Mouse (Mus musculus) midbrain, embryonic 14.5 days (tissue): Measurements from ENCODE around the gene Lrp6. TPM values are rescaled to one million over a fixed set of nuclear protein-coding genes. Genes with fewer than 3 reads are reported as not detected.

ENCODE experiments used
- ATAC-seq: fragments of 200-750 bp; cut with Nextera tagmentation; 2 replicates; pipeline ENCODE4 v1.8.0; 2017; ENCODE audit warnings: moderate number of reproducible peaks, moderate library complexity; ENCODE audit not compliant: low FRiP score, low TSS enrichment
- DNase-seq: peaks from one replicate; pipeline ENCODE4 v3.0.0-alpha.2; 2015
- H3K27ac ChIP-seq: fragments of 300-500 bp; sonication (generic); replicated peaks from 2 replicates; pipeline ENCODE4 v1.5.1; 2014; ENCODE audit warnings: mild to moderate bottlenecking, low read depth, low read length, moderate library complexity
- H3K27me3 ChIP-seq: fragments of 300-500 bp; sonication (generic); 2 replicates; pipeline ENCODE4 v1.6.1; 2014; ENCODE audit warnings: low read length, control low read depth, mixed read lengths; ENCODE audit not compliant: control insufficient read depth, insufficient read depth
- H3K36me3 ChIP-seq: fragments of 300-500 bp; sonication (generic); 2 replicates; pipeline ENCODE4 v1.6.1; 2014; ENCODE audit warnings: low read length, control low read depth; ENCODE audit not compliant: control insufficient read depth, insufficient read depth
- H3K4me1 ChIP-seq: fragments of 300-500 bp; sonication (generic); 2 replicates; pipeline ENCODE4 v1.6.1; 2014; ENCODE audit warnings: mild to moderate bottlenecking, antibody characterized with exemption, low read length, control low read depth; ENCODE audit not compliant: control insufficient read depth, insufficient read depth
- H3K4me2 ChIP-seq: fragments of 300-500 bp; sonication (generic); 2 replicates; pipeline ENCODE4 v1.6.1; 2014; ENCODE audit warnings: mild to moderate bottlenecking, low read length, moderate library complexity
- H3K4me3 ChIP-seq: fragments of 300-500 bp; sonication (generic); replicated peaks from 2 replicates; pipeline ENCODE4 v1.5.1; 2014; ENCODE audit warnings: low read depth, low read length
- H3K9ac ChIP-seq: fragments of 300-500 bp; sonication (generic); replicated peaks from 2 replicates; pipeline ENCODE4 v1.6.1; 2014; ENCODE audit warnings: mild to moderate bottlenecking, low read length, moderate library complexity
- H3K9me3 ChIP-seq: fragments of 300-500 bp; sonication (generic); 2 replicates; pipeline ENCODE4 v1.6.1; 2016; ENCODE audit warnings: low read length, control low read depth, mixed read lengths; ENCODE audit not compliant: control insufficient read depth
- WGBS: fragments of 180-500 bp; shearing (Covaris S2); extraction: QIAGEN DNeasy Blood & Tissue Kit; methylation state at CpG from one replicate; pipeline ENCODE4 v1.1.7; 2014; 5-methylcytosine and 5-hydroxymethylcytosine counted together
- polyA plus RNA-seq: library from polyadenylated mRNA; unstranded; fragments of >200 nt; fragmentation: Nextera tagmentation; extraction: Ambion mirVana; gene quantifications from 2 replicates; pipeline ENCODE4 v1.2.1, GENCODE M21; 2014

The Lrp6 gene
- polyA plus RNA-seq, 1 experiment from 2014 or later, result 26.8 TPM

DNA sequence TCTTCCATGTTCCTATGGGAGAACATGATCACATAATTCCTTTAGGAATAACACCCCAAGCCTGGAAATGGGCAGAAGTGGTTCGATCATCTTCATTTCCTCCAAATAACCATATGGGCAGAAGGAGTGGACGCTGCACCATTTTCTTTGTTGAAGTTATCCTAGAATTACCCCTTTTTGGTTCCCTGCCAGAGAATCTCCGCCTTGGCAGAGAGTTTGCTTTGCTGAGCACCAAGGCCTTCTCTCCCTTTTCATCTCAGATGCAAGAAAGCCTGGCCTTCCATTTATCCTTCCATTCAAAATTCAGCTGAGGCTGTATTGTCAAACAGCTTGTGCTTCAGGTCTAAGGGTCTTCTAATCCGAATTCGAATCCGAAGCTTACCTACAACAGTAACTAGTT is 144.8 kb downstream of the Lrp6 start:
- no peaks in the 10 kb centered on the region for H3K9me3 ChIP-seq

DNA sequence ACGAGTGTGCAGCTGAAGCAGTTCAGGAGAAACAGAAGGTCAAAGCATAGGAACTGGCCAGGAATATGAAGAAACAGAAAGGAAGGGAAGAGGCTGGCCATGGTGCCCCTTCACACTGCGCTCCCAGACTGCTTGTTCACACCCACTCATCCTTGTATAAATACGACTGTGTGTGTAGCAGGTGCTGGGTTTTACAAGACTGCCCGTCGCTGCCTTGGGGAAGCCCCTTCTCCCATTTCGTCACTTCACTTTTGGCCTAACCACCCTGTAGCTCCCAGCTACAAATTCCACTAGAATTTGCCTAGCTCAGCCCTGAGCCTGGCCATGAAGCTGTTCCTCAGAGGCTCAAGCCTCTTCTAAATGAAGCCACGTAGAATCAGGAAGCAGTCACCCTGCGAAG is 146.4 kb downstream of the Lrp6 start:
- DNase-seq, result no peak
- WGBS, result 89% methylated on average over 8 of the region's 8 CpGs

More for the DNA sequence above, 144.8 kb downstream of the Lrp6 start:
- WGBS, result 88% methylated on average over 6 of the region's 6 CpGs
- peak; percentile 14 for DNase-seq
- ATAC-seq, result no peak
- no peak overlapping the region for H3K27ac ChIP-seq
- no peaks in the 10 kb centered on the region for H3K27me3 ChIP-seq
- no peak overlapping the region for H3K9ac ChIP-seq
- H3K4me2 ChIP-seq, result no peak overlapping the region
- no peaks in the 10 kb centered on the region for H3K4me1 ChIP-seq
- H3K4me3 ChIP-seq, result no peak overlapping the region
- no peaks in the 10 kb centered on the region for H3K36me3 ChIP-seq

DNA sequence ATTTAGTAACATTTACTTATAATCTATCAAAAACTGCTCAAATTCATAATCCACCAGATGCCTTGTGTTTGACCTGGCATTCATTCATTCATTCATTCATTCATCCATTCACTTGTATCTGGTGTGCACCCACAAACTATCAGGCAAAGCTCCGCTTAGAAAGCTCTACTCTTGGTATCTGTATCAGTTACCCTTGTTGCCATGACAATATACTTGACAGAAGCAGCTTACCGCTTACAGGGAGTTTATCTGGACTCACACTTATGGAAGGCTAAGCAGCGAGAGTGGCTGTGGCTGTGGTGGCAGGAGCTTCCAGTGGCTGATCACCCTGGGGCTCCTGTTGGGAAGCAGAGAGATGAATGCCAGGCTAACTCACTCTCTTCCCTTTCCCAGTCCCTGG is 148.9 kb downstream of the Lrp6 start:
- H3K4me2 ChIP-seq, result no peak overlapping the region
- WGBS, result 72% methylated on average over 3 of the region's 3 CpGs
- no peak overlapping the region for H3K4me3 ChIP-seq
- no peaks in the 10 kb centered on the region for H3K36me3 ChIP-seq
- DNase-seq, result peak; percentile 13
- H3K27ac ChIP-seq, result no peak overlapping the region
- no peaks in the 10 kb centered on the region for H3K27me3 ChIP-seq
- H3K4me1 ChIP-seq, result no peaks in the 10 kb centered on the region
- no peak overlapping the region for H3K9ac ChIP-seq
- no peaks in the 10 kb centered on the region for H3K9me3 ChIP-seq
- ATAC-seq, result no peak

More for the DNA sequence above, 146.4 kb downstream of the Lrp6 start:
- Histone ChIP-seq H3K4me2 (no peak overlapping the region), H3K4me3 (no peak overlapping the region), H3K27me3 (no peaks in the 10 kb centered on the region), H3K27ac (no peak overlapping the region), H3K9me3 (no peaks in the 10 kb centered on the region), H3K36me3 (no peaks in the 10 kb centered on the region), H3K9ac (no peak overlapping the region), H3K4me1 (no peaks in the 10 kb centered on the region)
- no peak for ATAC-seq

DNA sequence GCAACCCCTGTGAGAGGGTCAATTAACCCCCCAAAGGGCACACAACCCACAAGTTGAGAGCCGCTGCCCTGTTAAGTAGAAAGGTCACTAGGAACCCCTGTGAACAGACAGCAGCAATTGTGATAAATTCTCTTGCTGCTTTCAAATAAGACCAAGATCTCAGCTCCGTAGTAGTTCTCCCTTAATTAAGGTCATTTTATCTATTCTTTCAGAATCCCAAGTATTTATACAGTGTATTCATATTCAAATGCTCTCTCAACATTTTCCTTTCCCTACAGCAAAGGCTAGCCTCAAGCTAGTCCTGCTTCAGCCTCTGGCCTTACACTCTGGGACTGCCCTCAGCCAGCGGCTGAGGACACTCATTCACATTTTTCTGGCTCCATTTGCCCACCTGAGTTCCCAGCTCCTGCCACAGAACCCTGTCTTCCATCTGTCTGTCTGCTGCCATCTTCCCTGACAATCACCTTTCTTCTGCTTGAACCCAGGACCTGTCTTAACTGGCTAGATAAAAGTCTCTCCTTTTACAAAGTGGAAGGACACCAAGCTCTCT is 150.1 kb downstream of the Lrp6 start:
- no peaks in the 10 kb centered on the region for H3K9me3 ChIP-seq
- H3K27me3 ChIP-seq, result no peaks in the 10 kb centered on the region
- no peaks in the 10 kb centered on the region for H3K36me3 ChIP-seq
- no peak overlapping the region for H3K4me2 ChIP-seq
- no peaks in the 10 kb centered on the region for H3K4me1 ChIP-seq
- no peak overlapping the region for H3K9ac ChIP-seq
- ATAC-seq (no peak), DNase-seq (no peak)
- 65% methylated on average over 3 of the region's 3 CpGs for WGBS
- no peak overlapping the region for H3K4me3 ChIP-seq
- H3K27ac ChIP-seq, result no peak overlapping the region

DNA sequence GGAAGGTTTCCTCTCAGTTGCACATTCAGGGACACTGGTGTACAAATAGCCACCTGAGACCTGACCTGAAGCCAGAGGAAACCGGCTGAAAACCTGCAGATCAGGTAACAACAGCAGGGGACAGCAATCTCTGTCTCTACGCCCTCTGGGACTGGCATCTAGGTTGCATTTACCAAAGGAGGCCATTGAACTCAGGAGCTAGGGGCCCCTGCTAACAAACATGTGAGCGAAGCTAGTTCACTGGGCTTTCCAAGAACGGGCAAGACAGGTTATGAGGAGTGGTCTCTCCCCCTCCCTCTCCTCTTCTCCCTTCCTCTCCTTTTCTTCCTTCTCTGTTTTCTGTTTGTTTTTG is 152.3 kb downstream of the Lrp6 start:
- WGBS, result 88% methylated on average over 4 of the region's 4 CpGs
- Histone ChIP-seq H3K9me3 (no peaks in the 10 kb centered on the region), H3K36me3 (no peaks in the 10 kb centered on the region), H3K27ac (no peak overlapping the region), H3K9ac (no peak overlapping the region), H3K4me3 (no peak overlapping the region), H3K4me1 (no peaks in the 10 kb centered on the region), H3K27me3 (no peaks in the 10 kb centered on the region), H3K4me2 (no peak overlapping the region)
- DNase-seq, result no peak
- no peak for ATAC-seq

DNA sequence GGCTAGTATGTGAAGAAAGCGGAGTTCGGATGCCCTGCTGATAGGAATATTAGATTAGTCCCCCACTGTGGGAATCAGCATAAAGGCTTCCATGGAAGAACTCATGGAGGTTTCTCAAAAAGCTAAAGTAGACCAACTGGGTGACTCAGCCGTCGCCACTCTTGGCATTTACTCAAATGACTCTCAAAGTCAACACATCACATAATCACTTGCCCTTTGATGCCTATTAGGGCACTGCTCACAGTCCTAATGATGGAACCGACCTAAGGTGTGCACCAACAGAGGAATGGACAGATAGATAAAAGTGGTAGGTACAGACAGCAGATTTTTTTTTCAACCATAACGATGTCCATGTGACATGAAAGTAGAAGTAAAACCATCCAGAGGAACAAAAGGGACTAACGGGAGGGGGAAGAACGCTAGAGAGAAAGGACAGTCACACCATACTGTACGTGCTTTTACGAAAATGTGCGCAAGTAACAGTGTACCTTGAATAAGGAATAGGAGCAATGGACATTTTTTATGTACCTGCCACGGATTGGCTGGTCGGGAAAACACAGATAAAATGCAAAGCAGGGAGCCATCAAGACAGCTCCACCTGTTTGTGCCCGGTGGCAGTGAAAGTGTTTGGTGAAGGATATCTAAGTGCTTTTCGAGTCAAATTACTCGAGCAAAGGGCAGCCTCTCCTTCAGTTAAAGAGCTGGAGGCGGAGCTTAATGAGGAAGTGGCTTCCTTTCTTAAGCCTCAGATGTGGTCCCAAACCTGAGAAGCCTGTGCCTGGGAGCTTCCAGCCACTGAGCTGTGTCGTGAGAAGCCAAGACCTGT is 152.8 kb downstream of the Lrp6 start:
- no peaks in the 10 kb centered on the region for H3K27me3 ChIP-seq
- H3K27ac ChIP-seq, result no peak overlapping the region
- WGBS, result 68% methylated on average over 18 of the region's 18 CpGs
- H3K4me3 ChIP-seq, result no peak overlapping the region
- H3K36me3 ChIP-seq, result no peaks in the 10 kb centered on the region
- no peak overlapping the region for H3K4me2 ChIP-seq
- no peaks in the 10 kb centered on the region for H3K4me1 ChIP-seq
- ATAC-seq (no peak), DNase-seq (no peak)
- H3K9ac ChIP-seq, result no peak overlapping the region
- H3K9me3 ChIP-seq, result no peaks in the 10 kb centered on the region

DNA sequence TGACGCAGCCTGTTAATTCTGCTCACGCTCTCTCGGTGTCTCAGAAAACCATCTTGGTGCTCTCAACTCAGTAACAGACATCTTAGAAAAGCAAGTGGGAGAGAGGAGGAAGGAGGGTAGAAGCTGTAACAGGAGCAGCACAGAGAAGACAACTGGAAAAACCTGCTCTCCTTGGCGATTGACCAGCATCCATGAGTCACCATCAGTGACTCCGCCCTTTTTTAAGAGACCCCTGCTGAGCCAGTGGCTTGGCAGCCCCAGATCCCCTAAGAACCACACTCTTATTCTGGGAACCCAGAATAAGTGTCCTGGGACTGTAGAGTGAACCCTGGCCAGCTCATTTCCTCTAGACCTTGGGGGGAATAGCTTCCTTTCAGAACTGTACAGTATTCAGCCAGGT is 159.5 kb downstream of the Lrp6 start:
- 75% methylated on average over 5 of the region's 5 CpGs for WGBS
- Histone ChIP-seq H3K36me3 (no peaks in the 10 kb centered on the region), H3K27me3 (no peaks in the 10 kb centered on the region), H3K4me1 (no peaks in the 10 kb centered on the region), H3K9ac (no peak overlapping the region), H3K4me2 (no peak overlapping the region), H3K9me3 (no peaks in the 10 kb centered on the region), H3K27ac (no peak overlapping the region), H3K4me3 (no peak overlapping the region)
- no peak for DNase-seq
- ATAC-seq, result no peak

DNA sequence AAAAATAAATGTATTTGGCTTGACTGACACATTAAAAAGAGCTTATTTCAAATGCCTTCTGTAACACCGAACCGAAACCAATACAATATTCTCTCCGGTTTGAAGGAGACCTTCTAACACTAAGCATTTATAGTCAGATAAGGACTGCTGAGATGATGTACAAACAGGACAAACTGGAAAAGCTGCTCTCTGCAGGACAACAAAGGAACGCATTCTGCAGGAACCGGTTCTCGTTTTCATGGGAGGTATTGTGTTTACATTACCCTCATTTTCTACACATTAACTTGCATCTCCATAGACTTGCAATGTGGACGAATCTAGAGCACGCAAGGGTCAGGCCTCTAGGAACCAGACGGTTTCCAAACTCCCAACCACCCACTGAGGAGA is 163.1 kb downstream of the Lrp6 start:
- ATAC-seq, result no peak
- no peak for DNase-seq
- Histone ChIP-seq H3K4me2 (no peak overlapping the region), H3K4me3 (no peak overlapping the region), H3K9me3 (no peaks in the 10 kb centered on the region), H3K4me1 (no peaks in the 10 kb centered on the region), H3K9ac (no peak overlapping the region), H3K27me3 (no peaks in the 10 kb centered on the region), H3K27ac (no peak overlapping the region), H3K36me3 (no peaks in the 10 kb centered on the region)
- 92% methylated on average over 9 of the region's 9 CpGs for WGBS
